Mouse (Mus musculus) neural tube, postnatal 0 days (tissue): ENCODE data around the gene Aggf1. TPM values are rescaled to one million over a fixed set of nuclear protein-coding genes. Genes with fewer than 3 reads are reported as not detected.

Experiments used
- polyA plus RNA-seq: library from polyadenylated mRNA; unstranded; fragments of >200 nt; fragmentation: Nextera tagmentation; extraction: Ambion mirVana; gene quantifications from 2 replicates; pipeline ENCODE4 v1.2.1, GENCODE M21; 2015

Aggf1 gene
- 27.2 and 27.3 TPM in 2 replicates for polyA plus RNA-seq

DNA sequence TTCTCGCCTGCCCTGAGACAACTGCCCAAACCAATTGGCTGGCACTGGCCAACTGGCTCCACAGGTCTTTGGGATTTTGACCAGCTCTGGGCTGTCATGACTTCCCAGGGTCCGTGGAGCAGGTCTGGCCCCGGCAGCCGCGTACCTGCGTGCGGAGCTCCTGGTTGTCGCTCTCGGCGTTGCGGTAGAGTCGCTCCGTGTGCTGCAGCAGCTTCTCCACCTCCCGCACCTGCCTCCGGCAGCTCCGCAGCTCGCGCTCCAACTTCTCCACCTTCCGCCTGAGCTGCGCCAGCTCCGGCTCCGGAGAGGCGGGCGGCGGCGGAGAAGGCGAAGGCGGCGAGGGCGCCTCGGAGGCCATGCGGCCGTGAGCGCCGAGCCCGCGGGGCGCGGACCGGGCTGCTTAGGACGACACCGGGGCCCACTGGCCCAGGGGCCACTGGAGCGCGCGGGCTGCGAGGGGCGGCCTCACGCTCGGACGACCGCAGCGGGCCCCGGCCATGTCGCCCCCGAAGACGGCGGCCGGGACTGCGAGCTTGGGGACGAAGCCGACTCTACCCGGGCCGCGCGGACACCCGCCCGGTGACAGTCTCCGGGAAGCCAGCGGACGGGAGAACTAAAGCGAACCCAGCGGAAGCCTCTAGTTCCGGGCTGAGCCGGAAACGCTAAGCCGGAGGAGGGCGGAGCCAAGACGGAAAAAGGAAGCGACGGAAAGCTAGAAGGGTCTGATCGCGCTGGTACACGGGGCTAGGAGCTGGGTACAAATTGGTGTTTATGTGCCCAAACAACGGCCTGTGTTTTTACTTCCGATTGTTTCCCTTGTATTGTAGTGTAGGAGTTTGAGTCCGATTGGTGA is at the start of gene Aggf1:
Gene Aggf1 (minus strand): TSS at position 652 of the 853 bp plus-strand sequence.

DNA sequence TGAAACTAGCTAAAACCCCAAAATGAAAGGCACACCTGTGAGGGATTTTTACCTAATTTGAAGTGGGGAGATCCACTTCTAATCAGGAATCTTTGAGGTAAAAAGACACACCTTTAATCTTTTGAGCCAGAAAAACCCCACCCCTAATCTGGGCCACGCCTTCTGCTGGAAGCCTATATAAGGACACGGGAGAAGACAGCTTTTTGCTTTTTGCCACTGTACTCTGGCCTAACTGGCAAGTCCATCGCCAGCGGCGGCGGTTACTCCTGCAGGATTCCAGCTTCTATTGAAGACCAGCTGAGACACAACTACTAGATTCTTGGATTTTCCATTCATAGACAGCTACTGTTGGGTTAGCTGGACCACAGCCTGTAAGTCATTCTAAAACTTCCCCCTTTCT is 51.8 kb downstream of the Aggf1 start, which contains the start of gene Zbed3:
Gene Zbed3 (plus strand): TSS at position 213 of the 400 bp plus-strand sequence.

Other genes starting within 250 kb of the Aggf1 start
- gene Pde8b, start 125.0 kb downstream of the Aggf1 start, polyA plus RNA-seq = 11.9 and 12.6 TPM in 2 replicates
- gene Zbed3, start 51.7 kb downstream of the Aggf1 start, polyA plus RNA-seq = 27.0 and 27.5 TPM in 2 replicates
- gene Crhbp, start 69.6 kb upstream of the Aggf1 start, polyA plus RNA-seq = 8.5 and 8.8 TPM in 2 replicates
- gene S100z, start 103.4 kb upstream of the Aggf1 start, polyA plus RNA-seq = not detected in 2 replicates
- gene F2rl1, start 149.9 kb upstream of the Aggf1 start, polyA plus RNA-seq = 0.12 TPM in 1 of 2 replicates, not detected in the other
- gene F2r, start 243.1 kb upstream of the Aggf1 start, polyA plus RNA-seq = 30.1 and 31.8 TPM in 2 replicates